17 mouse cellular contexts compared by ENCODE assay signal in genomic region chr5:151333191-151333594, GRCm38 (mm10).
A peak's percentile ranks its signal among the peaks of the same experiment; 100 is the strongest.
DNase-seq lines count a peak whose midpoint lies in the region; ATAC-seq and TF ChIP-seq lines count a peak whose summit lies in the region.
"Had no signal": no experiment of that assay in that cellular context is flagged by ENCODE, and none has a peak within 500 bp of the region (broad histone marks: within the 10 kb centered on the region; RNA-seq: fewer than 3 reads in every experiment).

No protein-coding gene starts in this region.

- H3K27me3 ChIP-seq in heart, postnatal 0 days (ENCODE audit: control insufficient read depth, insufficient read depth, low read length) = no peaks in the 10 kb centered on the region
- no peaks in the 10 kb centered on the region for H3K27me3 ChIP-seq in liver, postnatal 0 days (ENCODE audit: insufficient read depth, low read length)
- H3K27me3 ChIP-seq: limb, embryonic 13.5 days; lung, embryonic 15.5 days had no signal

- intact Hi-C loops in heart, postnatal 36 days (cut with DNase I) = loop anchor here (5.0 kb wide), 1 partner anchor 81 kb away; no protein-coding TSS in a partner anchor

- DNase-seq in heart, postnatal 0 days (ENCODE audit: low spot score) = peak; percentile 49
- no peak for DNase-seq in heart, postnatal 36 days
- peak; percentile 7 for DNase-seq in lung, postnatal 25 days (ENCODE audit: low spot score)
- DNase-seq in lung, adult 2 months = no peak
- DNase-seq in left cerebral cortex, adult 9 months (ENCODE audit: low spot score in 2 of 2) = no peak
- DNase-seq in yolk sac, embryonic 10.5 days (ENCODE audit: low spot score) = no peak
- no peak for DNase-seq in liver, postnatal 0 days
- DNase-seq: adrenal gland, postnatal 25 days; cerebellum, adult 9-10 months; heart, postnatal 4 days; midbrain, embryonic 14.5 days; thymus, postnatal 25 days had no signal

- H3K36me3 ChIP-seq in heart, postnatal 0 days (replicated peaks; ENCODE audit: control insufficient read depth, insufficient read depth, low read length) = no peaks in the 10 kb centered on the region
- H3K36me3 ChIP-seq in liver, postnatal 0 days (replicated peaks; ENCODE audit: insufficient read depth, low read length) = no peaks in the 10 kb centered on the region
- H3K36me3 ChIP-seq: limb, embryonic 13.5 days; lung, embryonic 15.5 days had no signal

- no peak overlapping the region for H3K4me2 ChIP-seq in heart, postnatal 0 days (ENCODE audit: low read depth, low read length)
- no peak overlapping the region for H3K4me2 ChIP-seq in liver, postnatal 0 days (ENCODE audit: low read depth, low read length)
- H3K4me2 ChIP-seq: limb, embryonic 13.5 days; lung, embryonic 15.5 days had no signal

- 0 out of 2 replicates have a peak overlapping the region, but pooled peaks have one; percentile 38 for H3K27ac ChIP-seq in heart, postnatal 0 days (ENCODE audit: low read depth)
- H3K27ac ChIP-seq in liver, postnatal 0 days (ENCODE audit: low read depth) = no peak overlapping the region
- H3K27ac ChIP-seq: limb, embryonic 13.5 days; lung, embryonic 15.5 days; stomach, postnatal 0 days had no signal

- no peak overlapping the region for H3K4me3 ChIP-seq in heart, postnatal 0 days (ENCODE audit: low read depth, low read length)
- no peak overlapping the region for H3K4me3 ChIP-seq in lung, adult 2 months (replicated peaks; ENCODE audit: extremely low read depth, low read depth, low read length)
- H3K4me3 ChIP-seq in liver, postnatal 0 days (ENCODE audit: low read depth, low read length) = no peak overlapping the region
- H3K4me3 ChIP-seq: limb, embryonic 13.5 days; lung, embryonic 15.5 days had no signal

- no peak for TF ChIP-seq POLR2A in lung, adult 2 months (IDR thresholded peaks at IDR 0.05; ENCODE audit: borderline replicate concordance, extremely low read depth, low read depth, low read length)

- H3K4me1 ChIP-seq in heart, postnatal 0 days (ENCODE audit: control insufficient read depth, insufficient read depth) = no peaks in the 10 kb centered on the region
- H3K4me1 ChIP-seq in lung, adult 2 months (ENCODE audit: control insufficient read depth, insufficient read depth, low read length) = no peaks in the 10 kb centered on the region
- H3K4me1 ChIP-seq in liver, postnatal 0 days (ENCODE audit: insufficient read depth) = no peaks in the 10 kb centered on the region
- H3K4me1 ChIP-seq: limb, embryonic 13.5 days; lung, embryonic 15.5 days had no signal

- no peak overlapping the region for H3K9ac ChIP-seq in heart, postnatal 0 days (replicated peaks; ENCODE audit: low read depth, low read length)
- no peak overlapping the region for H3K9ac ChIP-seq in liver, postnatal 0 days (replicated peaks)
- H3K9ac ChIP-seq: limb, embryonic 13.5 days; lung, embryonic 15.5 days had no signal

- TF ChIP-seq CTCF in heart, postnatal 0 days (IDR thresholded peaks at IDR 0.05; ENCODE audit: low read depth) = no peak
- TF ChIP-seq CTCF in lung, adult 2 months (IDR thresholded peaks at IDR 0.05; ENCODE audit: insufficient read depth, low read length) = no peak
- TF ChIP-seq CTCF in liver, postnatal 0 days (IDR thresholded peaks at IDR 0.05; ENCODE audit: low read depth) = no peak

- H3K9me3 ChIP-seq in heart, postnatal 0 days (replicated peaks; ENCODE audit: control insufficient read depth, low read length) = no peaks in the 10 kb centered on the region
- H3K9me3 ChIP-seq in liver, postnatal 0 days (ENCODE audit: low read length) = no peaks in the 10 kb centered on the region
- H3K9me3 ChIP-seq: limb, embryonic 13.5 days; lung, embryonic 15.5 days had no signal

- TF ChIP-seq EP300 in heart, postnatal 0 days (IDR thresholded peaks at IDR 0.05; ENCODE audit: low read depth) = no peak
- no peak for TF ChIP-seq EP300 in liver, postnatal 0 days (IDR thresholded peaks at IDR 0.05; ENCODE audit: low read depth)

- no peak for ATAC-seq in heart, postnatal 0 days (ENCODE audit: insufficient read depth, low read depth)
- ATAC-seq in hematopoietic stem cell, adult 5-6 weeks (replicated peaks in 1 of 2; ENCODE audit: insufficient read depth in 1 of 2, low FRiP score in 2 of 2, low TSS enrichment in 1 of 2, low read depth in 1 of 2, poor library complexity in 2 of 2, severe bottlenecking in 2 of 2) = peak; percentile 73 to 80
- ATAC-seq in liver, postnatal 0 days = no peak
- ATAC-seq: forebrain, embryonic 16.5 days had no signal

Comparison
In these comparisons a context has a peak if more than half of its experiments do, and no peak if none do; other contexts are left out.
1. DNase-seq: peak in heart, postnatal 0 days (single experiment) and lung, postnatal 25 days (single experiment); none in heart, postnatal 36 days (0 of 2), lung, adult 2 months (single experiment), left cerebral cortex, adult 9 months (0 of 2), yolk sac, embryonic 10.5 days (single experiment) and liver, postnatal 0 days (single experiment).
2. ATAC-seq: peak in hematopoietic stem cell, adult 5-6 weeks (2 of 2); none in heart, postnatal 0 days (single experiment) and liver, postnatal 0 days (single experiment).